Mouse (Mus musculus): ENCODE data around the gene Mex3d. TPM values are rescaled to one million over a fixed set of nuclear protein-coding genes. Genes with fewer than 3 reads are reported as not detected.
"Not testable (repeated sequence)": the region's sequence is repeated elsewhere in the genome, so short reads cannot be mapped to it uniquely, and the experiment has no call there.

Mex3d gene
- polyA plus RNA-seq, 1 experiment, result 3.7 TPM

- Histone ChIP-seq H3K4me3 (ENCODE audit: insufficient read depth, low read depth, low read length) (no peak overlapping the region), H3K27ac (replicated peaks; ENCODE audit: low read depth, low read length) (no peak overlapping the region), H3K4me1 (ENCODE audit: control insufficient read depth, insufficient read depth, insufficient read length, low read length) (no peaks in the 10 kb centered on the region)
These were observed 29.3 kb downstream of the Mex3d start for GRCm38 (mm10) chr10:80357994-80358639.

- Histone ChIP-seq H3K27ac (replicated peaks; ENCODE audit: low read depth, low read length) (no peak overlapping the region), H3K4me1 (ENCODE audit: control insufficient read depth, insufficient read depth, insufficient read length, low read length) (no peaks in the 10 kb centered on the region), H3K4me3 (ENCODE audit: insufficient read depth, low read depth, low read length) (no peak overlapping the region)
These were observed 30.1 kb downstream of the Mex3d start for GRCm38 (mm10) chr10:80357336-80357735.

- Histone ChIP-seq H3K4me3 (ENCODE audit: insufficient read depth, low read depth, low read length) (no peak overlapping the region), H3K27ac (replicated peaks; ENCODE audit: low read depth, low read length) (no peak overlapping the region)
These were observed 30.7 kb downstream of the Mex3d start for GRCm38 (mm10) chr10:80356737-80357136.

GRCm38 (mm10) chr10:80356001-80356682 is 31.3 kb downstream of the Mex3d start, which contains the start of gene Plk5:
Gene Plk5, plus strand, starts transcription at chr10:80356459.
- Histone ChIP-seq H3K27ac (replicated peaks; ENCODE audit: low read depth, low read length) (no peak within 1 kb of the TSS), H3K4me3 (ENCODE audit: insufficient read depth, low read depth, low read length) (no peak within 1 kb of the TSS), H3K4me1 (ENCODE audit: control insufficient read depth, insufficient read depth, insufficient read length, low read length) (no peaks in the 10 kb centered on the region)

More at GRCm38 (mm10) chr10:80356737-80357136, 30.7 kb downstream of the Mex3d start:
- H3K4me1 ChIP-seq (ENCODE audit: control insufficient read depth, insufficient read depth, insufficient read length, low read length), result no peaks in the 10 kb centered on the region

GRCm38 (mm10) chr10:80355431-80355830 is 32.0 kb downstream of the Mex3d start:
- H3K4me3 ChIP-seq (ENCODE audit: insufficient read depth, low read depth, low read length), result no peak overlapping the region
- H3K27ac ChIP-seq (replicated peaks; ENCODE audit: low read depth, low read length), result no peak overlapping the region
- H3K4me1 ChIP-seq (ENCODE audit: control insufficient read depth, insufficient read depth, insufficient read length, low read length), result no peaks in the 10 kb centered on the region

GRCm38 (mm10) chr10:80352727-80353126 is 34.7 kb downstream of the Mex3d start:
- Histone ChIP-seq H3K27ac (replicated peaks; ENCODE audit: low read depth, low read length) (no peak overlapping the region), H3K4me3 (ENCODE audit: insufficient read depth, low read depth, low read length) (no peak overlapping the region), H3K4me1 (ENCODE audit: control insufficient read depth, insufficient read depth, insufficient read length, low read length) (no peaks in the 10 kb centered on the region; the same call in 1 of the 2 replicates)

GRCm38 (mm10) chr10:80351896-80352295 is 35.6 kb downstream of the Mex3d start:
- Histone ChIP-seq H3K4me3 (ENCODE audit: insufficient read depth, low read depth, low read length) (no peak overlapping the region), H3K27ac (replicated peaks; ENCODE audit: low read depth, low read length) (no peak overlapping the region), H3K4me1 (ENCODE audit: control insufficient read depth, insufficient read depth, insufficient read length, low read length) (no peaks in the 10 kb centered on the region; the same call in 1 of the 2 replicates)

GRCm38 (mm10) chr10:80350292-80350691 is 37.2 kb downstream of the Mex3d start:
- no peak overlapping the region for H3K4me3 ChIP-seq (ENCODE audit: insufficient read depth, low read depth, low read length)
- H3K4me1 ChIP-seq (ENCODE audit: control insufficient read depth, insufficient read depth, insufficient read length, low read length), result no peaks in the 10 kb centered on the region; the same call in 1 of the 2 replicates
- no peak overlapping the region for H3K27ac ChIP-seq (replicated peaks; ENCODE audit: low read depth, low read length)

- 0 out of 2 replicates have a peak overlapping the region, but pooled peaks have one; percentile 4 for H3K4me3 ChIP-seq (ENCODE audit: insufficient read depth, low read depth, low read length)
- no peak overlapping the region for H3K27ac ChIP-seq (replicated peaks; ENCODE audit: low read depth, low read length)
- H3K4me1 ChIP-seq (ENCODE audit: control insufficient read depth, insufficient read depth, insufficient read length, low read length), result no peaks in the 10 kb centered on the region; the same call in 1 of the 2 replicates
These were observed 38.5 kb downstream of the Mex3d start for GRCm38 (mm10) chr10:80348981-80349380.

GRCm38 (mm10) chr10:80348244-80348781 is 39.1 kb downstream of the Mex3d start, which contains the start of gene Adamtsl5:
Gene Adamtsl5, minus strand, starts transcription at chr10:80348412.
- no peaks in the 10 kb centered on the region; the same call in 1 of the 2 replicates for H3K4me1 ChIP-seq (ENCODE audit: control insufficient read depth, insufficient read depth, insufficient read length, low read length)
- peak within 1 kb of the TSS; percentile 23; the same call in 1 of the 2 replicates for H3K27ac ChIP-seq (replicated peaks; ENCODE audit: low read depth, low read length)
- H3K4me3 ChIP-seq (ENCODE audit: insufficient read depth, low read depth, low read length), result peak within 1 kb of the TSS; percentile 73

GRCm38 (mm10) chr10:80347514-80347967 is 39.9 kb downstream of the Mex3d start:
- peak overlapping the region; percentile 23; the same call in 1 of the 2 replicates for H3K27ac ChIP-seq (replicated peaks; ENCODE audit: low read depth, low read length)
- no peaks in the 10 kb centered on the region; the same call in 1 of the 2 replicates for H3K4me1 ChIP-seq (ENCODE audit: control insufficient read depth, insufficient read depth, insufficient read length, low read length)
- peak overlapping the region; percentile 73 for H3K4me3 ChIP-seq (ENCODE audit: insufficient read depth, low read depth, low read length)

- H3K4me1 ChIP-seq (ENCODE audit: control insufficient read depth, insufficient read depth, insufficient read length, low read length); H3K4me3 ChIP-seq (ENCODE audit: insufficient read depth, low read depth, low read length): not testable (repeated sequence)
These were observed 41.5 kb downstream of the Mex3d start for GRCm38 (mm10) chr10:80345929-80346328.

GRCm38 (mm10) chr10:80345122-80345521 is 42.3 kb downstream of the Mex3d start:
- H3K4me1 ChIP-seq (ENCODE audit: control insufficient read depth, insufficient read depth, insufficient read length, low read length), result no peaks in the 10 kb centered on the region; the same call in 1 of the 2 replicates
- H3K27ac ChIP-seq (replicated peaks; ENCODE audit: low read depth, low read length), result no peak overlapping the region
- H3K4me3 ChIP-seq (ENCODE audit: insufficient read depth, low read depth, low read length), result no peak overlapping the region

More at GRCm38 (mm10) chr10:80345929-80346328, 41.5 kb downstream of the Mex3d start:
- H3K27ac ChIP-seq (replicated peaks; ENCODE audit: low read depth, low read length), result not testable (repeated sequence)

GRCm38 (mm10) chr10:80344131-80344661 is 43.3 kb downstream of the Mex3d start:
- no peaks in the 10 kb centered on the region; the same call in 1 of the 2 replicates for H3K4me1 ChIP-seq (ENCODE audit: control insufficient read depth, insufficient read depth, insufficient read length, low read length)
- H3K4me3 ChIP-seq (ENCODE audit: insufficient read depth, low read depth, low read length), result no peak overlapping the region
- no peak overlapping the region for H3K27ac ChIP-seq (replicated peaks; ENCODE audit: low read depth, low read length)

GRCm38 (mm10) chr10:80343425-80343895 is 44.0 kb downstream of the Mex3d start:
- Histone ChIP-seq H3K4me1 (ENCODE audit: control insufficient read depth, insufficient read depth, insufficient read length, low read length) (no peaks in the 10 kb centered on the region; the same call in 1 of the 2 replicates), H3K27ac (replicated peaks; ENCODE audit: low read depth, low read length) (no peak overlapping the region), H3K4me3 (ENCODE audit: insufficient read depth, low read depth, low read length) (no peak overlapping the region)

All from brown adipose tissue, adult 24 weeks (tissue).